Mouse (Mus musculus) midbrain, postnatal 0 days (tissue): ENCODE measurements around the gene Cachd1. TPM values are rescaled to one million over a fixed set of nuclear protein-coding genes. Genes with fewer than 3 reads are reported as not detected.
A peak's percentile ranks its signal among the peaks of the same experiment; 100 is the strongest.

Experiments used
- ATAC-seq: fragments of 200-750 bp; cut with Nextera tagmentation; 2 replicates; pipeline ENCODE4 v1.8.0; 2017; ENCODE audit warnings: moderate number of reproducible peaks, mild to moderate bottlenecking, moderate TSS enrichment, moderate library complexity; ENCODE audit not compliant: low FRiP score
- DNase-seq: peaks from one replicate; pipeline ENCODE4 v3.0.0-alpha.2; 2015; ENCODE audit warnings: low spot score
- H3K27ac ChIP-seq: fragments of 300-500 bp; sonication (generic); 2 replicates; pipeline ENCODE4 v1.5.1; 2014; ENCODE audit warnings: low read depth, mild to moderate bottlenecking, low read length, mixed read lengths
- H3K27me3 ChIP-seq: fragments of 300-500 bp; sonication (generic); 2 replicates; pipeline ENCODE4 v1.6.1; 2014; ENCODE audit warnings: low read length, control low read depth, mixed read lengths; ENCODE audit not compliant: insufficient read depth
- H3K36me3 ChIP-seq: fragments of 300-500 bp; sonication (generic); 2 replicates; pipeline ENCODE4 v1.6.1; 2014; ENCODE audit warnings: low read length, control low read depth, mixed read lengths; ENCODE audit not compliant: insufficient read depth
- H3K4me1 ChIP-seq: fragments of 300-500 bp; sonication (generic); 2 replicates; pipeline ENCODE4 v1.6.1; 2014; ENCODE audit warnings: mild to moderate bottlenecking, control low read depth, antibody characterized with exemption, low read length, mixed read lengths; ENCODE audit not compliant: insufficient read depth
- H3K4me2 ChIP-seq: fragments of 300-500 bp; sonication (generic); 2 replicates; pipeline ENCODE4 v1.6.1; 2014; ENCODE audit warnings: low read depth, mild to moderate bottlenecking, low read length, mixed read lengths; ENCODE audit not compliant: poor library complexity, severe bottlenecking
- H3K4me3 ChIP-seq: fragments of 300-500 bp; sonication (generic); 2 replicates; pipeline ENCODE4 v1.5.1; 2014; ENCODE audit warnings: low read depth, mild to moderate bottlenecking, low read length, moderate library complexity
- H3K9ac ChIP-seq: fragments of 300-500 bp; sonication (generic); replicated peaks from 2 replicates; pipeline ENCODE4 v1.6.1; 2014; ENCODE audit warnings: mild to moderate bottlenecking, low read length, moderate library complexity, mixed read lengths; ENCODE audit not compliant: poor library complexity, severe bottlenecking
- H3K9me3 ChIP-seq: fragments of 300-500 bp; sonication (generic); 2 replicates; pipeline ENCODE4 v1.6.1; 2016; ENCODE audit warnings: low read length, control low read depth
- CTCF ChIP-seq: IDR thresholded peaks from 2 replicates; pipeline ENCODE4 v1.5.1; 2016; ENCODE audit warnings: antibody characterized with exemption, mild to moderate bottlenecking
- WGBS: fragments of 180-500 bp; shearing (Covaris S2); extraction: QIAGEN DNeasy Blood & Tissue Kit; methylation state at CpG from one replicate; pipeline ENCODE4 v1.1.7; 2014; 5-methylcytosine and 5-hydroxymethylcytosine counted together
- polyA plus RNA-seq: library from polyadenylated mRNA; unstranded; fragments of >200 nt; fragmentation: Nextera tagmentation; extraction: Ambion mirVana; gene quantifications from 2 replicates; pipeline ENCODE4 v1.2.1, GENCODE M21; 2015
- total RNA-seq: library from RNA; depleted of rRNA; stranded (reverse); fragments of >200 nt; gene quantifications from 2 replicates; pipeline ENCODE4 v1.2.3, GENCODE M21; 2014

Cachd1 gene
- total and polyA plus RNA-seq, 2 experiments from 2014 or later: 26.5 to 52.2 TPM

GRCm38 (mm10) chr4:100974455-100975035 is 198.1 kb downstream of the Cachd1 start:
- H3K4me3 ChIP-seq: no peak overlapping the region

GRCm38 (mm10) chr4:100977522-100977921 is 201.0 kb downstream of the Cachd1 start:
- H3K27me3 ChIP-seq: no peaks in the 10 kb centered on the region
- H3K27ac ChIP-seq: no peak overlapping the region
- WGBS: 84% methylated on average over 7 of the region's 7 CpGs
- no peaks in the 10 kb centered on the region for H3K9me3 ChIP-seq
- no peak for ATAC-seq
- TF ChIP-seq CTCF: peak; percentile 48
- no peak overlapping the region for H3K4me2 ChIP-seq
- no peaks in the 10 kb centered on the region for H3K4me1 ChIP-seq
- H3K4me3 ChIP-seq: no peak overlapping the region
- H3K9ac ChIP-seq: no peak overlapping the region
- H3K36me3 ChIP-seq: 0 out of 2 replicates have a peak, but pooled peaks cover 11% of the 10 kb centered on the region
- DNase-seq: no peak

More at GRCm38 (mm10) chr4:100974455-100975035, 198.1 kb downstream of the Cachd1 start:
- Histone ChIP-seq H3K27ac (peak overlapping the region; percentile 57), H3K4me1 (no peaks in the 10 kb centered on the region), H3K4me2 (no peak overlapping the region), H3K27me3 (no peaks in the 10 kb centered on the region), H3K9me3 (no peaks in the 10 kb centered on the region), H3K9ac (no peak overlapping the region), H3K36me3 (0 out of 2 replicates have a peak, but pooled peaks cover 4% of the 10 kb centered on the region)
- 20% methylated on average over 14 of the region's 14 CpGs for WGBS
- TF ChIP-seq CTCF: peak; percentile 39
- DNase-seq (peak; percentile 76), ATAC-seq (peak; percentile 57)

DNA sequence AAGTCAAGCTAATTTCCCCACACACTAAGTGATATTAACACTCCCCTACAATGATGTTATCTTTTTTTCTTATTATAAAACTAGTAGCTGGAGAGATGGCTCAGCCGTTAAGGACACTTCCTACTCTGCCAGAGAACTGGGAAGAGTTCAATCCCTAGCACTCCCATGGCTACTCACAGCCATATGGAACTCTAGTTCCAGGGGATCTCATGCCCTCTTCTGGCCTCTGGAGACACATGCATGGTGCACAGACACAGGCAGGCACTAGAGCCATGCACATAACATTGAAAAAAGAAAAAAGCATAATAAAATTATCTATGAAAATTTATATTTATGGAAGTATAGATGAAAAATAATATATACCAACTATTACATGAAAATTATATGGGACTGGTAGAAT is 210.7 kb downstream of the Cachd1 start:
- Histone ChIP-seq H3K4me2 (no peak overlapping the region), H3K27ac (no peak overlapping the region), H3K9ac (no peak overlapping the region), H3K36me3 (peaks cover 14% of the 10 kb centered on the region), H3K4me3 (no peak overlapping the region), H3K27me3 (no peaks in the 10 kb centered on the region), H3K4me1 (no peaks in the 10 kb centered on the region), H3K9me3 (no peaks in the 10 kb centered on the region)
- ATAC-seq: no peak
- peak; percentile 46 for TF ChIP-seq CTCF
- WGBS: 82% methylated on average over 1 of the region's 1 CpGs
- DNase-seq: no peak

GRCm38 (mm10) chr4:100988231-100988799 is 211.8 kb downstream of the Cachd1 start:
- ATAC-seq (peak; percentile 52; the same call in 1 of the 2 replicates), DNase-seq (peak; percentile 77)
- Histone ChIP-seq H3K9me3 (no peaks in the 10 kb centered on the region), H3K9ac (no peak overlapping the region), H3K4me2 (no peak overlapping the region), H3K4me3 (no peak overlapping the region), H3K27me3 (no peaks in the 10 kb centered on the region), H3K27ac (no peak overlapping the region), H3K4me1 (no peaks in the 10 kb centered on the region), H3K36me3 (peaks cover 15% of the 10 kb centered on the region)
- WGBS: 43% methylated on average over 8 of the region's 8 CpGs
- peak; percentile 85 for TF ChIP-seq CTCF

DNA sequence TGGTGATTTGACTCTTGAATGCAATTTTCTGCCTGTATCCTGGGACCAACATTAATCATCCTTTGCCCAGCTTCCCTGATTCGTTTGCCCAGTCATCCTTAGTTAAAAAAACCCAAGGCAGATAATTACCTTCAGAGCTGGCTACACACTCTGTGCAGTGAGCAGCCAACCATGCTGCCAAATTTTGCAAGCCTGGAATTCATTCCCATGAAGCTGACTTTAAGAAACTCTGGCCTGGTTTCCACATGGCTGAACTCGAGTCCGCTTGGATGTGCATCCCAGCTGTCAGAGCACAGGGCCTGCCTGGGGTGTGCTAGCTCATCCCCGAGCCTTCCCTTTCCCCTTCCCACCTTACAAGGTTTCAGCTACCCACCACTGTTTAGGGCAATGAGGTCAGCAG is 214.5 kb downstream of the Cachd1 start:
- H3K27me3 ChIP-seq: no peaks in the 10 kb centered on the region
- H3K27ac ChIP-seq: no peak overlapping the region
- no peak overlapping the region for H3K4me3 ChIP-seq
- H3K9ac ChIP-seq: no peak overlapping the region
- 29% methylated on average over 4 of the region's 4 CpGs for WGBS
- peaks cover 13% of the 10 kb centered on the region for H3K36me3 ChIP-seq
- no peak for TF ChIP-seq CTCF
- 0 out of 2 replicates have a peak, but pooled peaks cover 3% of the 10 kb centered on the region for H3K4me1 ChIP-seq
- DNase-seq (peak; percentile 84), ATAC-seq (no peak)
- H3K9me3 ChIP-seq: no peaks in the 10 kb centered on the region
- H3K4me2 ChIP-seq: no peak overlapping the region

- H3K9ac ChIP-seq: no peak overlapping the region
Measured at GRCm38 (mm10) chr4:100992086-100992485, 215.6 kb downstream of the Cachd1 start.

More at GRCm38 (mm10) chr4:100992086-100992485, 215.6 kb downstream of the Cachd1 start:
- H3K4me1 ChIP-seq: 0 out of 2 replicates have a peak, but pooled peaks cover 3% of the 10 kb centered on the region
- no peak for DNase-seq
- 90% methylated on average over 6 of the region's 6 CpGs for WGBS
- no peak overlapping the region for H3K4me2 ChIP-seq
- no peak overlapping the region for H3K27ac ChIP-seq
- peaks cover 13% of the 10 kb centered on the region for H3K36me3 ChIP-seq
- no peak for TF ChIP-seq CTCF
- no peaks in the 10 kb centered on the region for H3K27me3 ChIP-seq
- no peak overlapping the region for H3K4me3 ChIP-seq
- no peaks in the 10 kb centered on the region for H3K9me3 ChIP-seq
- no peak for ATAC-seq
